Mouse (Mus musculus) CH12.LX (cell line): ENCODE data around the gene Rtf1. TPM values are rescaled to one million over a fixed set of nuclear protein-coding genes. Genes with fewer than 3 reads are reported as not detected.

Source experiments
- DNase-seq: peaks from one replicate; pipeline ENCODE4 v3.0.0-alpha.2; 2013; ENCODE audit errors: extremely low read depth
- H3K27ac ChIP-seq: 2 replicates; pipeline ENCODE4 v1.5.1; 2012; ENCODE audit warnings: low read depth, mild to moderate bottlenecking, control low read depth, moderate library complexity; ENCODE audit not compliant: insufficient read depth
- H3K27me3 ChIP-seq: replicated peaks from 2 replicates; pipeline ENCODE3; 2012; ENCODE audit warnings: inconsistent platforms
- H3K36me3 ChIP-seq, 2 experiments: replicated peaks in 1 of 2; 2 replicates each; pipeline versions ENCODE3 to v1.6.1; 2012; ENCODE audit warnings: inconsistent platforms in 1 of 2, low read length in 1 of 2, mild to moderate bottlenecking in 1 of 2, mixed read lengths in 1 of 2, moderate library complexity in 1 of 2; ENCODE audit not compliant: control insufficient read depth in 1 of 2, insufficient read depth in 1 of 2
- H3K4me1 ChIP-seq, 2 experiments: 2 replicates each; pipeline ENCODE4 v1.6.1; 2012; ENCODE audit warnings: inconsistent platforms in 1 of 2, moderate library complexity in 1 of 2; ENCODE audit not compliant: insufficient read depth in 2 of 2, control insufficient read depth in 1 of 2
- H3K4me2 ChIP-seq: 2 replicates; pipeline ENCODE4 v1.6.1; 2012; ENCODE audit warnings: low read depth, mild to moderate bottlenecking, control low read depth; ENCODE audit not compliant: poor library complexity, insufficient read depth, severe bottlenecking
- H3K4me3 ChIP-seq, 3 experiments: fragments of 150-350 bp in 1 of 3; sonication (generic) in 1 of 3; replicated peaks in 1 of 3; 2 replicates each; pipeline versions ENCODE3 to v1.5.1; 2011 to 2012; ENCODE audit warnings: low read depth in 2 of 3, low read length in 2 of 3, mild to moderate bottlenecking in 2 of 3, moderate library complexity in 2 of 3, control low read depth in 1 of 3, improper control_type of control experiment in 1 of 3, inconsistent platforms in 1 of 3, mixed read lengths in 1 of 3; ENCODE audit not compliant: poor library complexity in 1 of 3
- H3K79me2 ChIP-seq: replicated peaks from 2 replicates; pipeline ENCODE4 v1.6.1; 2012; ENCODE audit warnings: mild to moderate bottlenecking, moderate library complexity; ENCODE audit not compliant: control insufficient read depth, poor library complexity, insufficient read depth, severe bottlenecking; ENCODE audit errors: extremely low read depth
- H3K9ac ChIP-seq: 2 replicates; pipeline ENCODE4 v1.6.1; 2012; ENCODE audit warnings: low read depth, mild to moderate bottlenecking, control low read depth, moderate library complexity; ENCODE audit not compliant: insufficient read depth
- H3K9me3 ChIP-seq: replicated peaks from 2 replicates; pipeline ENCODE3; 2012; ENCODE audit warnings: low read length, inconsistent platforms, mixed read lengths
- BHLHE40 ChIP-seq: IDR thresholded peaks from 2 replicates; pipeline ENCODE4 v1.6.1; 2011; ENCODE audit warnings: mild to moderate bottlenecking, low read depth, low read length, improper control_type of control experiment
- CTCF ChIP-seq, 2 experiments: IDR thresholded peaks in 1 of 2; conservative IDR thresholded peaks in 1 of 2; 2 replicates each; pipeline ENCODE4 v1.5.1; 2011 to 2012; ENCODE audit warnings: low read depth in 2 of 2, low read length in 2 of 2, improper control_type of control experiment in 1 of 2, inconsistent platforms in 1 of 2, mild to moderate bottlenecking in 1 of 2, moderate library complexity in 1 of 2
- E2F4 ChIP-seq: IDR thresholded peaks from 2 replicates; pipeline ENCODE4 v1.6.1; 2011; ENCODE audit warnings: low read depth, low read length, improper control_type of control experiment; ENCODE audit not compliant: insufficient replicate concordance
- ELF1 ChIP-seq: IDR thresholded peaks from 2 replicates; pipeline ENCODE4 v1.6.1; 2014; ENCODE audit warnings: low read depth, mild to moderate bottlenecking, inconsistent platforms, low read length, improper control_type of control experiment
- EP300 ChIP-seq: IDR thresholded peaks from 2 replicates; pipeline ENCODE4 v1.6.1; 2011; ENCODE audit warnings: low read length, improper control_type of control experiment
- ETS1 ChIP-seq: conservative IDR thresholded peaks from 2 replicates; pipeline ENCODE4 v1.6.1; 2012; ENCODE audit warnings: low read depth, mild to moderate bottlenecking, inconsistent platforms, low read length, improper control_type of control experiment, moderate library complexity
- GABPA ChIP-seq: IDR thresholded peaks from 2 replicates; pipeline ENCODE4 v1.6.1; 2012; ENCODE audit warnings: low read depth, low read length, improper control_type of control experiment, inconsistent platforms; ENCODE audit not compliant: insufficient replicate concordance
- HCFC1 ChIP-seq: IDR thresholded peaks from 2 replicates; pipeline ENCODE4 v1.6.1; 2012; ENCODE audit warnings: low read depth, mild to moderate bottlenecking, inconsistent platforms, low read length, improper control_type of control experiment
- IRF4 ChIP-seq: IDR thresholded peaks from 2 replicates; pipeline ENCODE4 v1.6.1; 2014; ENCODE audit warnings: low read depth, mild to moderate bottlenecking, inconsistent platforms, low read length, improper control_type of control experiment
- KAT2A ChIP-seq: IDR thresholded peaks from 2 replicates; pipeline ENCODE4 v1.6.1; 2012; ENCODE audit warnings: low read length, improper control_type of control experiment, inconsistent platforms; ENCODE audit not compliant: insufficient replicate concordance
- MAFK ChIP-seq: IDR thresholded peaks from 2 replicates; pipeline ENCODE4 v1.6.1; 2011; ENCODE audit warnings: low read length, improper control_type of control experiment; ENCODE audit not compliant: insufficient replicate concordance
- MAZ ChIP-seq: IDR thresholded peaks from 2 replicates; pipeline ENCODE4 v1.6.1; 2012; ENCODE audit warnings: low read depth, mild to moderate bottlenecking, inconsistent platforms, low read length, improper control_type of control experiment, moderate library complexity
- MEF2A ChIP-seq: IDR thresholded peaks from 2 replicates; pipeline ENCODE4 v1.6.1; 2014; ENCODE audit warnings: low read depth, mild to moderate bottlenecking, inconsistent platforms, low read length, improper control_type of control experiment, borderline replicate concordance
- MXI1 ChIP-seq: IDR thresholded peaks from 2 replicates; pipeline ENCODE4 v1.6.1; 2011; ENCODE audit warnings: mild to moderate bottlenecking, low read depth, low read length, improper control_type of control experiment
- NELFE ChIP-seq: IDR thresholded peaks from 2 replicates; pipeline ENCODE4 v1.6.1; 2011; ENCODE audit warnings: low read depth, low read length, improper control_type of control experiment
- NRF1 ChIP-seq: IDR thresholded peaks from 2 replicates; pipeline ENCODE4 v1.6.1; 2014; ENCODE audit warnings: low read depth, mild to moderate bottlenecking, inconsistent platforms, low read length, improper control_type of control experiment, moderate library complexity
- POLR2A ChIP-seq: IDR thresholded peaks from 2 replicates; pipeline ENCODE4 v1.6.1; 2011; ENCODE audit warnings: low read depth, mild to moderate bottlenecking, improper control_type of control experiment, low read length
- POLR2AphosphoS2 ChIP-seq: IDR thresholded peaks from 2 replicates; pipeline ENCODE4 v1.6.1; 2011; ENCODE audit warnings: low read depth, low read length, improper control_type of control experiment
- RAD21 ChIP-seq: IDR thresholded peaks from 2 replicates; pipeline ENCODE4 v1.6.1; 2011; ENCODE audit warnings: low read depth, mild to moderate bottlenecking, low read length, improper control_type of control experiment, moderate library complexity
- RCOR1 ChIP-seq: conservative IDR thresholded peaks from 2 replicates; pipeline ENCODE4 v1.6.1; 2012; ENCODE audit warnings: low read depth, mild to moderate bottlenecking, inconsistent platforms, low read length, improper control_type of control experiment
- SMC3 ChIP-seq: IDR thresholded peaks from 2 replicates; pipeline ENCODE4 v1.6.1; 2011; ENCODE audit warnings: low read depth, low read length, improper control_type of control experiment
- TCF12 ChIP-seq: IDR thresholded peaks from 2 replicates; pipeline ENCODE4 v1.6.1; 2014; ENCODE audit warnings: low read depth, mild to moderate bottlenecking, inconsistent platforms, low read length, improper control_type of control experiment
- USF2 ChIP-seq: conservative IDR thresholded peaks from 2 replicates; pipeline ENCODE4 v1.6.1; 2011; ENCODE audit warnings: low read depth, low read length, improper control_type of control experiment
- ZC3H11A ChIP-seq: IDR thresholded peaks from 2 replicates; pipeline ENCODE4 v1.6.1; 2012; ENCODE audit warnings: low read depth, mild to moderate bottlenecking, inconsistent platforms, low read length, improper control_type of control experiment
- ZNF384 ChIP-seq: IDR thresholded peaks from 2 replicates; pipeline ENCODE4 v1.6.1; 2012; ENCODE audit warnings: low read depth, low read length, improper control_type of control experiment, inconsistent platforms
- dilution Hi-C: fragments of 300-500 bp; cut with MboI; formaldehyde crosslinking; loops from 2 replicates; pipeline ENCODE4 v1.14.3; 2020; ENCODE audit warnings: low sequenced_read_pairs; ENCODE audit not compliant: extremely low pct_unique_long_range_greater_than_20kb, extremely low pct_ligation_motif_present
- in situ Hi-C: fragments of 300-500 bp; cut with MboI; formaldehyde crosslinking; loops from 3 replicates; pipeline ENCODE4 v1.14.3; 2019; ENCODE audit warnings: low sequenced_read_pairs, low pct_ligation_motif_present, low pct_unique_long_range_greater_than_20kb, mixed read lengths
- polyA plus RNA-seq: library from polyadenylated mRNA; unstranded; fragments of >175 nt; gene quantifications from 2 replicates; pipeline ENCODE4 v1.2.1, GENCODE M21; 2012; ENCODE audit warnings: low read depth; ENCODE audit not compliant: insufficient read length
- total RNA-seq, 2 experiments: library from RNA; depleted of rRNA; stranded (reverse); fragments of 300-350 nt in 1 of 2; fragments of >200 nt in 1 of 2; gene quantifications; 2 replicates each; pipeline ENCODE4 v1.2.3; 2012 to 2014

Rtf1 gene
- total and polyA plus RNA-seq, 3 experiments, result 9.7 to 50.3 (median 11.3) TPM

DNA sequence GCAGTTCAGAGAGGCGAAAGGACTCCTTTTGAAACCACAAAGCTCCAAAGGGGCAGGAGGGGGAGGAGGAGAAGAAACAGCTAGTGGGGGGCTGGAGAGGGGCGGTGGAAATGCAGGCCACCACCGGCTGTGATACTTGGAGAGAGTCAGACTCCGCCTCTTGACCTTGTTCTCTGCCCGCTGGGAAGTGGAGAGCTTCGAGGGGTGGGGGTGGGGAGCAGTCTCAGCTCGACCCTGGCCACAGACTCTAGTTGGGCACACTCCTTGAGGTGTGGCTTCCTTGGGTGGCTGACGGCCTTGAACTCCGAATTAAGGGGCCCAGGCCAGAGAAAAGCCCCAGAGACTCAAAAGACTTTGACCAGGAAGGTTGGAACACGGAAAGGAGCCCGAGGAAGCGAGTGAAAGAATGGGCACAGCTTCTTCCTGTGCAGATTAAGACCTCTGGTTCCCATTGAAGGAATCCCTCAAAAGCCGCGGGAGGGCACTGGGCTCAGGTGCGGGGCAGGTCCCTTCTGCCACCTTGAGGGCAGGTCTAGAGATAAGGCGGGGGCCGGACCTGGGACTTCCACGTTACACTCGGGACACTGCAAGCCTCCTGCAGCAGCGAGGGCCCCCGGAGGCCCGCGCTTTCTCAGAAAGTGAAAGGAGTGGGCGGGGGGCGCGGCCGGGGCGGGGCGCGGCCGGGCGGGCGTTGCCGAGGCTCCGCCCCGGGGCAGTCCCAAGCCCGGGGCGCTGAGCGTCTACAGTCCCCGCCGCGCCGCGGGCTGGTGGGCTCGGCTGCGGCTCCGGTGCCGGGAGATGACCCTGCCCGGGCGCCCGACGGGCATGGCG lies 66.9 kb downstream of the Rtf1 start, which contains the start of gene Itpka (continued):
- TF ChIP-seq POLR2A (peak; percentile 75; the same call in 1 of the 2 replicates), IRF4 (peak; percentile 54; the same call in 1 of the 2 replicates), POLR2AphosphoS2 (peak; percentile 37; the same call in 1 of the 2 replicates), HCFC1 (0 out of 2 replicates have a peak, but pooled peaks have one; percentile 10), KAT2A (no peak), ZC3H11A (no peak), NELFE (peak; percentile 72), ETS1 (no peak), EP300 (no peak), SMC3 (no peak), MXI1 (peak; percentile 68; the same call in 1 of the 2 replicates), MEF2A (no peak)

DNA sequence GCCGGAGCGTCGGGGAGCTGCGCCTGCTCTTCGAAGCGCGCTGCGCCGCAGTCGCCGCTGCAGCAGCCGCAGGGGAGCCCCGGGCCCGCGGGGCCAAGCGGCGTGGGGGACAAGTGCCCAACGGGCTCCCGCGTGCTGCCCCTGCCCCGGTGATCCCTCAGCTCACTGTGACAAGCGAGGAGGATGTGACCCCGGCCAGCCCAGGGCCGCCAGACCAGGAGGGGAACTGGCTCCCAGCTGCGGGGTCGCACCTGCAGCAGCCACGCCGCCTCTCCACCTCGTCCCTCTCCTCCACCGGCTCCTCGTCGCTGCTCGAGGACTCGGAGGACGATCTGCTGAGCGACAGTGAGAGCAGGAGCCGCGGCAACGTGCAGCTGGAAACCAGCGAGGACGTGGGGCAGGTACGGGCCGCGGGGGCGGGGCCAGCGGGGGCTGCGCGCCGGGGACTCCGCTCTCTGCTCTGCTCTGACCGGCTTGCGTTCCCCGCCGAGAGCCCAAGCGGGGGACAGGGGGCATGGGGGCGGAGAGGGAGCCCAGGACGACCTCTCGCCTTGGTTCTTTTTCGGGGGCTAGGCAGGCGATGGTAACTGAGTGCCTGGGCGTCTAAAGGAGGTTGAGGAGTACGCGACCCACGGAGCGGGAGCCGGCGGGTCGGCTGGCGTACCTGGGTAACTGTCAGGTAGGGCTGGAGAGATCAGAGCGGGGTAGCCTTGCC lies 67.8 kb downstream of the Rtf1 start:
- TF ChIP-seq MAZ (no peak), MAFK (no peak), POLR2AphosphoS2 (no peak)
- TF ChIP-seq, all 38 proteins: peak for 0
- H3K4me2 ChIP-seq, result peak overlapping the region; percentile 41
- H3K27me3 ChIP-seq, result peaks cover 14% of the 10 kb centered on the region
- H3K4me3 ChIP-seq, result peak overlapping the region; percentile 38 to 63 (median 58)
- dilution Hi-C loops (no loop called here), in situ Hi-C loops (no loop called here)
- peak overlapping the region; percentile 2; the same call in 1 of the 2 replicates for H3K9ac ChIP-seq
- peaks cover 6 to 27% of the 10 kb centered on the region in 2 experiments for H3K4me1 ChIP-seq
- no peak overlapping the region for H3K27ac ChIP-seq
- H3K79me2 ChIP-seq, result no peaks in the 10 kb centered on the region
- H3K36me3 ChIP-seq, result no peaks in the 10 kb centered on the region
- DNase-seq, result no peak
- no peaks in the 10 kb centered on the region for H3K9me3 ChIP-seq

DNA sequence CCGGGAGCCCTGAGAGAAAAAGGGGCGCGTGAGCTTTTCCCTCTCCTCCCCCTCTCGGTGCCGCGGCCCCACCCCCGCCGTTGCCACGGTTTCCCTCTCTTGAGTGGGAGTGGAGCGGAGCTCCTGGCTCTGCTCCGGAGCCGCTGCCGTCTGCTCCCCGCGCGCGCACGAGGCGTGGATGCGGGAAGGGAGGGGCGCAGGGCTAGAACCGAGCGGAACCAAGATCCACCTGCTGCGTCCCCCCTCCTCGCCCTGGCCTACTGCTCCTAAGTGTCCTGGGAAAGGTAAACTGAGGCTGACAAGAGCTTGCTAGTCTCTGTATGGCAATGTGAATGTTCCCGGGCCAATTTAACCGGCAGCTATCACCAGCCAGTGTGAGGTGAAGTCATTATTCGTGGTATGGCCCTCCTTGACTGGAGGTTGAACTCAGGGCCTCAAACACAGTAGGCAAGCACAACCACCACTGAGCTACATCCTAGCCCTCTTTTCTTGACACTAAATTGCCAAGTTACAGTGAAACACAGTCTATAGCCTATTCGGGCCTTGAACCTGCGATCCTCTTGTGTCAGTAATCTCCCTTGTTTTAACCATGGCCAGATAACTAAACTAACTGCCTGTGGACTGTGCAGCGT lies 68.4 kb downstream of the Rtf1 start:
- dilution Hi-C loops (no loop called here), in situ Hi-C loops (no loop called here)
- Histone ChIP-seq H3K27me3 (peaks cover 14% of the 10 kb centered on the region), H3K36me3 (no peaks in the 10 kb centered on the region), H3K9me3 (no peaks in the 10 kb centered on the region), H3K27ac (no peak overlapping the region), H3K4me1 (peaks cover 6 to 27% of the 10 kb centered on the region in 2 experiments), H3K9ac (no peak overlapping the region), H3K4me3 (no peak overlapping the region), H3K4me2 (peak overlapping the region; percentile 41), H3K79me2 (no peaks in the 10 kb centered on the region)
- DNase-seq, result no peak
- TF ChIP-seq ZNF384 (no peak), RAD21 (no peak), BHLHE40 (no peak), MAFK (no peak), CTCF (conservative IDR thresholded peaks at IDR 0.05 in 1 of 2, IDR thresholded peaks at IDR 0.05 in 1 of 2; ENCODE audit: low read depth in 2 of 2, low read length in 2 of 2) (no peak), HCFC1 (no peak), ELF1 (no peak), NRF1 (no peak), USF2 (no peak), MXI1 (no peak), TCF12 (no peak), E2F4 (no peak), SMC3 (no peak), KAT2A (no peak), MEF2A (no peak), GABPA (no peak), MAZ (no peak), RCOR1 (no peak)
